Mouse (Mus musculus) thymus, adult 2 months (tissue): ENCODE measurements at regions not wholly inside any gene's neighbourhood (a gene's known extent, or its start where the extent isn't known, plus 50 kb on each side); places are given as distances from the start of the nearest gene placed in this dataset.

ENCODE experiments used
- CTCF ChIP-seq: fragments of 200-500 bp; IDR thresholded peaks from 2 replicates; pipeline ENCODE4 v1.5.1; 2012; ENCODE audit warnings: mild to moderate bottlenecking, control low read depth, low read length, moderate library complexity, borderline replicate concordance; ENCODE audit not compliant: control insufficient read depth, poor library complexity, insufficient read depth; ENCODE audit errors: extremely low read depth
- POLR2A ChIP-seq: fragments of 200-500 bp; IDR thresholded peaks from 2 replicates; pipeline ENCODE4 v1.6.1; 2012; ENCODE audit warnings: mild to moderate bottlenecking, low read length, control low read depth, moderate library complexity; ENCODE audit not compliant: control insufficient read depth, poor library complexity, insufficient read depth; ENCODE audit errors: extremely low read depth

DNA sequence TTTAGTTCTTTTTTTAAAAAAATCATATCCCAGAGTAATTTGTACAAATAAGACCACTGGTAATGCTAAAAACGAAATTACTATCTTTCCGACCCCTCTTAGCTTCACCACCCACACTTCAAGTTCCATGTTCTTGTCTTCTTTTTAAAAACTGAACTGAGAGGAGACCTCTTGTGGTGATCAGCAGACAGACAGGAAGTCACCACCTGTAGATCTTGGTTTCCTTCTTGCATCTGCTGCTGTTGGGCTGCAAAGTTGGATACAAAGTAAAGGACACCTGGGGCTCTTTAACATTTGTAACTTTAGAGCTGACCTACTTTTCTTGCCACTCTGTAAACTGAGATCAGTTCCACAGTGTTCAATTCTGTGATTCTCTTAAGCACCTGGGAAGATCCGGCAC is 216.4 kb downstream of the Cog6 start:
- TF ChIP-seq CTCF = no peak
- no peak for TF ChIP-seq POLR2A
